Mouse (Mus musculus): ENCODE data around the gene Gkap1. TPM values are rescaled to one million over a fixed set of nuclear protein-coding genes. Genes with fewer than 3 reads are reported as not detected.

The Gkap1 gene
- polyA plus RNA-seq, 1 experiment from 2014 or later, result 37.1 TPM

Small RNA genes within 50 kb of the gene (microRNA-seq; reads per million reads assigned to microRNA genes)
- gene Mir6369, result not detected

Other genes starting within 250 kb of the Gkap1 start
- 14.9 and 16.5 TPM in 2 replicates for gene Klhl3, start 162.1 kb downstream of the Gkap1 start, polyA plus RNA-seq (2015; fragmentation: Nextera tagmentation; extraction: Ambion mirVana)
- gene Hnrnpa0, start 147.1 kb downstream of the Gkap1 start, polyA plus RNA-seq (2015; fragmentation: Nextera tagmentation; extraction: Ambion mirVana), result 32.5 and 41.2 TPM in 2 replicates
- 64.6 TPM in 2 replicates for gene Idnk, start 118.0 kb downstream of the Gkap1 start, polyA plus RNA-seq (2015; fragmentation: Nextera tagmentation; extraction: Ambion mirVana)
- 137 and 144 TPM in 2 replicates for gene Ubqln1, start 60.0 kb downstream of the Gkap1 start, polyA plus RNA-seq (2015; fragmentation: Nextera tagmentation; extraction: Ambion mirVana)
- 1.3 and 2.0 TPM in 2 replicates for gene Kif27, start 83.4 kb upstream of the Gkap1 start, polyA plus RNA-seq (2015; fragmentation: Nextera tagmentation; extraction: Ambion mirVana)
- 23.4 and 24.1 TPM in 2 replicates for gene 2210016F16Rik, start 109.5 kb upstream of the Gkap1 start, polyA plus RNA-seq (2015; fragmentation: Nextera tagmentation; extraction: Ambion mirVana)
- gene Rmi1, start 126.5 kb upstream of the Gkap1 start, polyA plus RNA-seq (2015; fragmentation: Nextera tagmentation; extraction: Ambion mirVana), result 23.9 and 25.2 TPM in 2 replicates
- gene Hnrnpk, start 127.6 kb upstream of the Gkap1 start, polyA plus RNA-seq (2015; fragmentation: Nextera tagmentation; extraction: Ambion mirVana), result 1,138 and 1,207 TPM in 2 replicates

Data from neural tube, embryonic 15.5 days (tissue).